Mouse (Mus musculus) bone marrow, adult 2 months (tissue): ENCODE data around the gene Eif4ebp2.

ENCODE experiments used
- CTCF ChIP-seq: fragments of 200-500 bp; IDR thresholded peaks from 2 replicates; pipeline ENCODE4 v1.5.1; 2011; ENCODE audit warnings: low read length, control low read depth; ENCODE audit not compliant: control insufficient read depth, insufficient read depth
- POLR2A ChIP-seq: fragments of 200-500 bp; IDR thresholded peaks from 2 replicates; pipeline ENCODE4 v1.6.1; 2011; ENCODE audit warnings: low read depth, mild to moderate bottlenecking, control low read depth, low read length, borderline replicate concordance; ENCODE audit not compliant: control insufficient read depth

DNA sequence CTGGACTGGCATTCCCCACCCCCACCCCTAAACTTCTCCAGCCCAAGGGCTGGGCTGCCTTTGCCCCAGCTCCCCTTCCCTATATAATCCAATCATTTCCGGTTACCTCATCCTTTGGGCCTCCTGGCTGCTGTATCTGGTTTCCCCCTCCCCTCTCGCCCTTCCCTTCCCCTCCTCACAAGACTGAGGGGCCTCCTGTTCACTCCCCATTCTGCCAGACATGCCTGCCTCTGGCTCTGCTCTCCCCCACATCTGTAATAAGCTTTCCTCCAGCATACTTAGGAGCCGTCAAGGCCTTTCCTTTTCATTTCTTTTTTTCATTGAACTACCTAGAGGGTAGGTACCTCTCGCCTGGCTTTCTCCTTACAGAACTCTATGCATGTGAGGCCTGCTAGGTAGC, 43.0 kb upstream of the Eif4ebp2 start:
- TF ChIP-seq CTCF (no peak), POLR2A (no peak)
